Mouse (Mus musculus) liver, adult 2 months (tissue): ENCODE measurements around the gene Vps39. TPM values are rescaled to one million over a fixed set of nuclear protein-coding genes. Genes with fewer than 3 reads are reported as not detected.

Experiments
- DNase-seq: peaks from one replicate; pipeline ENCODE4 v3.0.0-alpha.2; 2011; ENCODE audit warnings: low read depth, low spot score; ENCODE audit errors: extremely low read depth
- H3K27ac ChIP-seq: fragments of 200-500 bp; replicated peaks from 2 replicates; pipeline ENCODE4 v1.5.1; 2012; ENCODE audit warnings: low read depth, mild to moderate bottlenecking, control low read depth, inconsistent platforms, low read length; ENCODE audit not compliant: insufficient read depth
- H3K27me3 ChIP-seq: fragments of 200-500 bp; 2 replicates; pipeline ENCODE4 v1.6.1; 2012; ENCODE audit warnings: mild to moderate bottlenecking, moderate library complexity, low read length, inconsistent platforms; ENCODE audit not compliant: control insufficient read depth, insufficient read depth
- H3K36me3 ChIP-seq: fragments of 200-500 bp; 2 replicates; pipeline ENCODE4 v1.6.1; 2012; ENCODE audit warnings: low read length, inconsistent platforms; ENCODE audit not compliant: control insufficient read depth, insufficient read depth
- H3K4me1 ChIP-seq: fragments of 200-500 bp; 2 replicates; pipeline ENCODE4 v1.6.1; 2011; ENCODE audit warnings: low read length; ENCODE audit not compliant: control insufficient read depth, insufficient read depth
- H3K4me3 ChIP-seq: fragments of 200-500 bp; 2 replicates; pipeline ENCODE4 v1.5.1; 2011; ENCODE audit warnings: low read depth, mild to moderate bottlenecking, control low read depth, low read length, moderate library complexity; ENCODE audit not compliant: insufficient read depth
- H3K79me2 ChIP-seq: fragments of 200-500 bp; 2 replicates; pipeline ENCODE4 v1.6.1; 2012; ENCODE audit warnings: inconsistent platforms, mild to moderate bottlenecking, low read length, moderate library complexity; ENCODE audit not compliant: control insufficient read depth, insufficient read depth
- H3K9ac ChIP-seq: fragments of 200-500 bp; 2 replicates; pipeline ENCODE4 v1.6.1; 2012; ENCODE audit warnings: low read depth, mild to moderate bottlenecking, control low read depth, inconsistent platforms, low read length
- CTCF ChIP-seq: fragments of 200-500 bp; IDR thresholded peaks from 2 replicates; pipeline ENCODE4 v1.5.1; 2011; ENCODE audit warnings: low read depth, low read length, control low read depth
- POLR2A ChIP-seq: fragments of 200-500 bp; IDR thresholded peaks from 2 replicates; pipeline ENCODE4 v1.6.1; 2011; ENCODE audit warnings: low read length, control low read depth; ENCODE audit not compliant: insufficient read depth; ENCODE audit errors: extremely low read depth
- WGBS: fragments of 180-500 bp; shearing (Covaris S2); methylation state at CpG from one replicate; pipeline ENCODE4 v1.1.7; 2018; 5-methylcytosine and 5-hydroxymethylcytosine counted together
- polyA plus RNA-seq: library from polyadenylated mRNA; depleted of rRNA; stranded (reverse); fragments of >200 nt; gene quantifications from 2 replicates; pipeline ENCODE4 v1.2.3, GENCODE M21; 2012
- total RNA-seq: library from RNA; depleted of rRNA; stranded (reverse); fragments of >200 nt; gene quantifications from 2 replicates; pipeline ENCODE4 v1.2.3, GENCODE M21; 2014

Vps39 gene
- total and polyA plus RNA-seq, 2 experiments = 10.5 to 18.0 TPM

DNA sequence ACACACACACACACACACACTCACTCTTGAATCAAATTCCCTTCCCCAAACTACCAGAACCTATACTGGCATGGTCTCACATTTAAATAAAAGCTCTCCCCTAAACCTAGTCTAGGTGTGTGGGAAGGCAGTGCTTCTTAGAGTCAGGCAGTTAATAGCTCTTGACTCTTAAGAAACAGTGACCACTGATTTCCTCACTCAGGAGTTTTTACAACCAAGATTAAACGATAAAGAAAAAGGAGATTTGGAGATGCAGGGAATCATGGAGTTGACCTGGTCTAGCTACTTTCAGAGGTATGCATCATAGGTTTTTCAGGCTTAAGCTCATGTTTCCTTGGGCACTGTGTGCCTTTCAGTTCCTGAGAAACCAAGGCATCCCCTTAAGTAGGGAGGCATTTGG lies 33.3 kb upstream of the Vps39 start:
- TF ChIP-seq POLR2A (no peak), CTCF (no peak)
- no peak overlapping the region for H3K4me3 ChIP-seq
- DNase-seq = no peak
- peaks cover 50% of the 10 kb centered on the region for H3K36me3 ChIP-seq
- 98% methylated on average over 1 of the region's 1 CpGs for WGBS
- no peak overlapping the region for H3K9ac ChIP-seq
- H3K4me1 ChIP-seq = no peaks in the 10 kb centered on the region
- no peaks in the 10 kb centered on the region; the same call in 1 of the 2 replicates for H3K79me2 ChIP-seq
- H3K27me3 ChIP-seq = no peaks in the 10 kb centered on the region
- H3K27ac ChIP-seq = no peak overlapping the region

DNA sequence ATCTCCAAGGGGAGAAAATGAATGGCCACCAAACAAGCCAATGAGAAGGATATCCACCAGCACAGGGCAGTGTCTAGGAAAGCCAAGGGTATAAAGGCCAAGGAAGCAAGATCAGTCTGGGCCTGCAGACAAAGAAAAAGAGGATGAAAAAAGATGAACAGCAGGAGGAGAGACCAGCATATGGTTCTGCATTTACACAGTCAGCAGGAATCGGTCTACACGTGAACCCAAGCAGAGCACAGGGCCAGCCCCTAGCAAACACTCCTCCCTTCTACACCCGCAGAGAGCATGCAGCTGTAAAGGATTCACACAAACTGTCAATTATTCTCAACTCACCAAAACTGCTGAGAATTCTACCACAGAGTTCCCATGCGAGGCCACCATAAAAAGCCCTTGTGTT lies 20.9 kb upstream of the Vps39 start:
- no peaks in the 10 kb centered on the region; the same call in 1 of the 2 replicates for H3K79me2 ChIP-seq
- H3K27ac ChIP-seq = no peak overlapping the region
- H3K9ac ChIP-seq = no peak overlapping the region
- no peaks in the 10 kb centered on the region for H3K27me3 ChIP-seq
- peaks cover 71% of the 10 kb centered on the region for H3K36me3 ChIP-seq
- TF ChIP-seq POLR2A (no peak), CTCF (no peak)
- no peaks in the 10 kb centered on the region for H3K4me1 ChIP-seq
- 89% methylated on average over 4 of the region's 4 CpGs for WGBS
- no peak for DNase-seq
- H3K4me3 ChIP-seq = no peak overlapping the region

DNA sequence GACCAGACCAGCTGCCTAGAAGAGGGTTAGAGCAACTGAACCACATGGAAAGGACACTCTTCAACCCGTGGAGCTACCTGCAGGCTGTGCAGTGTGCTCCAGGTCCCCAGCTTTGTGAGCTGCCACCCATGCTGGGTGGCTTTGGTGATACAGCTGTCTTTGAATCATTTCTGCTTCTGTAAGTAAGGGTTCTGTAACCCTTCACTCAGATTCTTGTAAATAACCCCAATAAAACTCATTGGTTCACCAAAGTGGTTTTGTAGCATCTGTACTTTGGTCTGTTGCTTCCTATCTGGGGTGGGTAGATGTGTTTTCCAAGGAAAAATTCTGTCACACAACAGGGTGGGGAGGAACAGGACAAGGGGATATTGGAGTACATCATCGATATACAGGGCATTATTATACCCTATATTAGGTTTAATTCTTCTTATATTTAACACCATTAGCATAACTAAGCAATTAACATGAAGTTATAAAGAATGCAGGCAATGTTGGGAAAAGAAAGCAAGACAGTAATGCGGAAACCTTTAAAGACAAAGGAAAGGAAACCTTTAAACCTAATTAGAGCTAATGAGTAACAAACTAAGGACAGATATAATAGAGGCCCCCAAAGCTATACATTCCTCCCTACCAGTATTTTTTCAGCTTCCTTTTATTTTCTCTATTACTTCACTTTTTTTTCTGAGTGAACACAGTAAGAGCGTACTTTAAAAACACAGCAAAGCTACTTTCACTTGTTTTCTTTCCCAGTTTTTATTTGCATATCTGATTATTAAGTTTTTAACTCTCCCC lies 14.7 kb upstream of the Vps39 start:
- TF ChIP-seq POLR2A = no peak
- TF ChIP-seq CTCF = no peak
- Histone ChIP-seq H3K79me2 (no peaks in the 10 kb centered on the region), H3K36me3 (peaks cover 63% of the 10 kb centered on the region), H3K9ac (no peak overlapping the region), H3K27me3 (no peaks in the 10 kb centered on the region), H3K27ac (no peak overlapping the region), H3K4me1 (no peaks in the 10 kb centered on the region), H3K4me3 (no peak overlapping the region)
- DNase-seq = no peak
- 96% methylated on average over 4 of the region's 4 CpGs for WGBS

DNA sequence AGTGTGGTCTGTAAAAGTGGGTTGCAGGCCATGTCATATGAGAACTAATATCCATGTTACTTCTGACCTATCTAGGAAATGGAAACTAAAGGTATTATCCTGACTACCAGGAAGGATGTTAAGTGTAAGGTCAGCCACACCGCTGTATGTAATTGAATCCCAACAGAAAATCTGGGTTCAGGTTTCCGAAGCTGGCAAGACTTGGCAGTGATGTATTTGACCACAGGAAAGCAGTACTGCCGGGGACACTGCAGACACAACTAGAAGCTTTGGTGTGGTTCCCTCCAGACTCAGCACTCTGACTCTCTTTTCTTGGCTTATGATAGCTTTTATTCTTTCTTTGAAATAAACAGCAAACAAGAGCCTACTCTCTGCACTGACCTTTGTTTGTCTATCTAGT lies 13.6 kb upstream of the Vps39 start:
- peaks cover 65% of the 10 kb centered on the region for H3K36me3 ChIP-seq
- H3K79me2 ChIP-seq = no peaks in the 10 kb centered on the region
- H3K27me3 ChIP-seq = no peaks in the 10 kb centered on the region
- no peak for DNase-seq
- no peak overlapping the region for H3K27ac ChIP-seq
- no peak overlapping the region for H3K9ac ChIP-seq
- TF ChIP-seq CTCF (no peak), POLR2A (no peak)
- no peak overlapping the region for H3K4me3 ChIP-seq
- no peaks in the 10 kb centered on the region for H3K4me1 ChIP-seq
- WGBS = 93% methylated on average over 3 of the region's 3 CpGs

DNA sequence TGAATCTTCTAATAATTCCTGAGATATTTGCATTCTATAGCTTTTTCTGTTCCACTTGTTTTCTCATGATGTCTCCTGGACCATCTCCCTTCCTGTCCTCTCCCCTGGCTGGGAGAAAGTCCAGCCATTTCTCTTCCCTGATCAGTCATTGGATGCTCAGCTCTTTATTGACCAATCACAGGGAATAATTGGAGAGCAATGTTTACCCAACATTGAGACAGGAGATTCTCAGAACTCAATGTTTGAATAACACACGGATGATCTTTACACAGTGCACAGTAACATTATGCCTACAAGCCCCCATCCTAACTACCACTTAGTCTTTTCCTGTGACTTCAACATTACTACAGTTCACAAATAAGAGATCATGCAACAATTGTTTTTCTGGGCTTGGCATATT lies 7.5 kb upstream of the Vps39 start:
- Histone ChIP-seq H3K4me1 (no peaks in the 10 kb centered on the region), H3K27ac (no peak overlapping the region), H3K27me3 (no peaks in the 10 kb centered on the region), H3K9ac (no peak overlapping the region), H3K4me3 (no peak overlapping the region), H3K36me3 (peaks cover 42% of the 10 kb centered on the region), H3K79me2 (no peaks in the 10 kb centered on the region)
- TF ChIP-seq CTCF (no peak), POLR2A (no peak)
- WGBS = 33% methylated on average over 1 of the region's 1 CpGs
- peak; percentile 58 for DNase-seq

DNA sequence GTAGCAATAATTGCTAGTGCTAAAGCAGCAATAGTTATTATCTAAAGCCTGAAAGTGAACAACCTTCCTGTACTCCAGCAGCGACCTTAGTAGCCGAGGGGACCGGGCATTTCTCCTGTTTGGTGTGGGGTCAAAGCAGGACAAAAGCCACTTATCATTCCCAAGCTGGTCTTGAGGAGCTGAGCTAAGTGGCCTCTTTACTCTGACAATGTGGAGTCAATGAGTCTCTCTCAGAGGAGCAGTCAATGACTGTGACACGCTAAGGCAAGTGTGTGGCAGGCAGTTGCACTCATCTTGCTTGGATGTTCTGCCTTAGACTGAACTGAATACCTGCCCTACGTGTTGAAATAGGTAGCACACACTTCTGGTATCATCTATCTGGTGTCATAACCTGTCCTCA lies 1.6 kb downstream of the Vps39 start:
- WGBS = 69% methylated on average over 5 of the region's 5 CpGs
- no peak for DNase-seq
- Histone ChIP-seq H3K36me3 (peaks cover 10% of the 10 kb centered on the region; the same call in 1 of the 2 replicates), H3K27me3 (no peaks in the 10 kb centered on the region), H3K4me1 (peaks cover 6% of the 10 kb centered on the region), H3K9ac (no peak overlapping the region), H3K79me2 (peaks cover 4% of the 10 kb centered on the region; the same call in 1 of the 2 replicates), H3K4me3 (no peak overlapping the region), H3K27ac (no peak overlapping the region)
- TF ChIP-seq CTCF (no peak), POLR2A (no peak)
